Mouse (Mus musculus): ENCODE data around the gene Gtf2ird2. TPM values are rescaled to one million over a fixed set of nuclear protein-coding genes. Genes with fewer than 3 reads are reported as not detected.

Gene Gtf2ird2
- polyA plus RNA-seq, 1 experiment from 2014 or later, result 15.2 TPM

DNA sequence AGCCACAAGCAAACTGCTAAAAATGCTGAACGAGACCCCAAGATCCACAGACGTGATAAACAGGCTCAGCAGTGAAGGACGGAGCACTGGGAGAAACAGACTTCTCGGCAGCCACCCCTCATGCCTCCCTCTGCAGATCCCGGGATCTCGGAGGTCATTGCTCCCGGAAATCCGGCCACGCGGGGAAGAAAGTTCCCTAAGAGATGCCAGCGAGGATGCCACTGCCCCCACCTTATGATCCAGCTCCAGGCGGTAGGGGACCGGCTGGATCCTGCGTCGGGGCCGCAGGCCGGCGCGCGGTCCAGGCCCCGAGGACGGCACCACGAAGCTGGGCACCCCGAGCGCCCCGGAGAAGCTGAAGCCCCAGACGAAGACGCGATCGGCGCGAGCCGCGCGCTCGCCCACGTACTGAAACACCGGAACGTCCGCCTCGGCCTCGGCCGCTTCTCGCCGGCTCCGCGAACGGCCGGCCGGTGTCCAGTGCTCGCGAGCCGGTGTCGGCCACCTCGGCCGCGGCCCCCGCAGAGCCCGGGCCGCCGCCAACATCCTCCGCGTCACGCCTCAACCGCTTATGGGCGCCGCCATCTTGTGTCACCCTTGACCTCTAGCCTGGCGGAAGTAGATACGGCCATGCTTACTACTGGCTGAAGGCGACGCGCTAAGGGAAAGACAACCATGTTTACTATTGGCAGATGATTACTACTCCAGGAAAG is 7.5 kb upstream of the Gtf2ird2 start, which contains the start of gene Rcc1l:
Rcc1l (minus strand) TSS at position 606 of the 713 bp plus-strand sequence.
- Histone ChIP-seq H3K9ac (ENCODE audit: low read depth, low read length) (peak within 1 kb of the TSS; percentile 76), H3K27me3 (ENCODE audit: control insufficient read depth, insufficient read depth, low read depth, low read length) (no peaks in the 10 kb centered on the region), H3K27ac (ENCODE audit: low read length) (peak within 1 kb of the TSS; percentile 81), H3K4me1 (ENCODE audit: control insufficient read depth, insufficient read depth, low read length) (peaks cover 11% of the 10 kb centered on the region), H3K4me3 (ENCODE audit: low read depth, low read length) (peak within 1 kb of the TSS; percentile 92), H3K9me3 (replicated peaks; ENCODE audit: control insufficient read depth, low read length, poor library complexity, severe bottlenecking) (no peaks in the 10 kb centered on the region), H3K36me3 (ENCODE audit: control insufficient read depth, insufficient read depth, low read length) (no peaks in the 10 kb centered on the region), H3K4me2 (ENCODE audit: low read length) (peak within 1 kb of the TSS; percentile 96)
- under 1% methylated on average over 71 of the region's 72 CpGs for WGBS
- ATAC-seq, result peak; percentile 90

DNA sequence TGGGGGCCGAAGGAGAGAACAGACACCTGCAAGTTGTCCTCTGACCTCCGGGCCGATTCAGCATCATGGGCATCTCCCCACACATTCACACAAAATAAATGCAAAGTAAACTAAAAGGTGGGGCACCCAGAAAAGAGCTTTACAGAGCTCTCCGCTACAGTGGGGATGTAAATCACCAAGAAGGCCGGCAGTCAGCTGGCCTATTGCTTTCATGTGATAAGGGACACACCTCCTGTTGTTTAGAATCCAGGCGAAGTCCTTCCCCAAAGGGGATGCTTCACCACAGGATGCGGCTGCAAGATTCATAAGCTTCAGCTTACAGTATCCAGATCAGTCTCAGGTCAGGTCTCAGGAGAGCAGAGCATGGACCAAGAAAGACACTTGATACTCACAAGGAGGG is 5.3 kb upstream of the Gtf2ird2 start:
- Histone ChIP-seq H3K27ac (ENCODE audit: low read length) (no peak overlapping the region), H3K9me3 (replicated peaks; ENCODE audit: control insufficient read depth, low read length, poor library complexity, severe bottlenecking) (no peaks in the 10 kb centered on the region), H3K27me3 (ENCODE audit: control insufficient read depth, insufficient read depth, low read depth, low read length) (no peaks in the 10 kb centered on the region), H3K4me3 (ENCODE audit: low read depth, low read length) (no peak overlapping the region), H3K36me3 (ENCODE audit: control insufficient read depth, insufficient read depth, low read length) (no peaks in the 10 kb centered on the region), H3K4me1 (ENCODE audit: control insufficient read depth, insufficient read depth, low read length) (peaks cover 22% of the 10 kb centered on the region), H3K4me2 (ENCODE audit: low read length) (no peak overlapping the region), H3K9ac (ENCODE audit: low read depth, low read length) (no peak overlapping the region)
- 81% methylated on average over 7 of the region's 7 CpGs for WGBS
- no peak for ATAC-seq

DNA sequence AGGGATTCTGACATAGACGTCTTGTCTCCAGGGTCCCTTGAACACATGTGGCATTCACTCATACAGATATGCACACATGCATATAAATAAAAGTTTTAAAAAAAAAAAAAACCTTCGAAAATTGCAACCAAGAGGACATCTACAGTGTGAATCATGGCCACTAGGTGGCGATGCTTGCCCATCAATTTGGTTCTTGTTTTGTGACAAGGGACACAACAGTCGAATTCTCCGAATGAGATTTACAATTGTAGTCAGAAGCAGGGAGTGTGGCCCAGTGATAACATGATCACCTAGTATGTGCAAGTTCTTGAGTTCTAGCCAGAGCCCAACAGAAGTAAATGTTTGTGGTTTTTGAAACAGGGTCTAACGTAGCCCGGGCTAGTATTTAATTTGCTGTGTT is 3.9 kb upstream of the Gtf2ird2 start:
- H3K27ac ChIP-seq (ENCODE audit: low read length), result no peak overlapping the region
- H3K36me3 ChIP-seq (ENCODE audit: control insufficient read depth, insufficient read depth, low read length), result no peaks in the 10 kb centered on the region
- no peak for ATAC-seq
- no peak overlapping the region for H3K4me3 ChIP-seq (ENCODE audit: low read depth, low read length)
- no peak overlapping the region for H3K4me2 ChIP-seq (ENCODE audit: low read length)
- peaks cover 25% of the 10 kb centered on the region for H3K4me1 ChIP-seq (ENCODE audit: control insufficient read depth, insufficient read depth, low read length)
- no peaks in the 10 kb centered on the region for H3K9me3 ChIP-seq (replicated peaks; ENCODE audit: control insufficient read depth, low read length, poor library complexity, severe bottlenecking)
- 24% methylated on average over 7 of the region's 7 CpGs for WGBS
- no peak overlapping the region for H3K9ac ChIP-seq (ENCODE audit: low read depth, low read length)
- no peaks in the 10 kb centered on the region for H3K27me3 ChIP-seq (ENCODE audit: control insufficient read depth, insufficient read depth, low read depth, low read length)

DNA sequence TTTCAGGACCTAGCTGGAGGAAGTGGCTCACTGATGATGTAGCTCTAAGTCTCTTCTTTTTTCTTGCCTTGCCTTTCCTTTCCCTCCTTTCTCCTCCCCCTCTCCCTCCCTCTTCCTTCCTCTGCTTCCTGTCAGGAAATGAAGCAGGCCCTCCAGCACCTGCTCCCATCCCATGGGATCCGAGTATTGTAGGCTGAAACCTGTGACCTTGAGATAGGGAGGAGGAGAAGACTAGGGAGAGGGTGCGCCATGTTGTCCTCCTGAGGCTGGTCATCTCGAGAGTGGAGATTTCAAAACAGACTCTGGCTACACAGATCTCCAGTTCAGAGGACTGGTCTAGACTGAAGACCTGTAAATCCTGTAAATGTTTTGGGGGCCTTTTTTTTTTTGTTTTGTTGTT is 1.6 kb upstream of the Gtf2ird2 start:
- WGBS, result 48% methylated on average over 3 of the region's 3 CpGs
- ATAC-seq, result no peak
- H3K4me3 ChIP-seq (ENCODE audit: low read depth, low read length), result no peak overlapping the region

DNA sequence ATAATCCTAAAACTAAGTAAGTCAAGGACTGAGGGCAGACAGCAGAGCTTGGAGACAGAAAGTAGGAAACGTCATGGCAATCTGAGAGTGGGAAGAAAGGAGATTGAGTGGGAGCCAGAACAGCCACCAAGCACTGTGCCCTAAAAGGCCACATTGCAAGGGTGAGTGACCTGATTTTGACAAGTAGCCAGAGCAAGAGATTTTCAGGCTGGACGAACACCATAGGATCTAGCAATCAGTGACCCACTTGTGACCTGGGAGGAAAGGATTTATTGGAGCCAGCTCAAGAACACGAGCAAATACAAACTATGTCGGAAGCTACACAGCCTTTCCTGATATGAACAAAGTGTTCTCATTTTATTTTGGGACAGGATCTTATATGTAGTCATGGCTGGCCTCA is 1.1 kb upstream of the Gtf2ird2 start:
- no peak for ATAC-seq
- WGBS, result 62% methylated on average over 4 of the region's 4 CpGs
- Histone ChIP-seq H3K4me2 (ENCODE audit: low read length) (peak overlapping the region; percentile 82), H3K27me3 (ENCODE audit: control insufficient read depth, insufficient read depth, low read depth, low read length) (no peaks in the 10 kb centered on the region), H3K27ac (ENCODE audit: low read length) (no peak overlapping the region), H3K4me3 (ENCODE audit: low read depth, low read length) (peak overlapping the region; percentile 76), H3K9ac (ENCODE audit: low read depth, low read length) (peak overlapping the region; percentile 84; the same call in 1 of the 2 replicates), H3K36me3 (ENCODE audit: control insufficient read depth, insufficient read depth, low read length) (no peaks in the 10 kb centered on the region), H3K9me3 (replicated peaks; ENCODE audit: control insufficient read depth, low read length, poor library complexity, severe bottlenecking) (no peaks in the 10 kb centered on the region), H3K4me1 (ENCODE audit: control insufficient read depth, insufficient read depth, low read length) (peaks cover 14% of the 10 kb centered on the region)

More for the DNA sequence above, 1.6 kb upstream of the Gtf2ird2 start:
- Histone ChIP-seq H3K27ac (ENCODE audit: low read length) (no peak overlapping the region), H3K4me2 (ENCODE audit: low read length) (no peak overlapping the region), H3K9me3 (replicated peaks; ENCODE audit: control insufficient read depth, low read length, poor library complexity, severe bottlenecking) (no peaks in the 10 kb centered on the region), H3K27me3 (ENCODE audit: control insufficient read depth, insufficient read depth, low read depth, low read length) (no peaks in the 10 kb centered on the region), H3K9ac (ENCODE audit: low read depth, low read length) (no peak overlapping the region), H3K4me1 (ENCODE audit: control insufficient read depth, insufficient read depth, low read length) (peaks cover 14% of the 10 kb centered on the region), H3K36me3 (ENCODE audit: control insufficient read depth, insufficient read depth, low read length) (no peaks in the 10 kb centered on the region)

DNA sequence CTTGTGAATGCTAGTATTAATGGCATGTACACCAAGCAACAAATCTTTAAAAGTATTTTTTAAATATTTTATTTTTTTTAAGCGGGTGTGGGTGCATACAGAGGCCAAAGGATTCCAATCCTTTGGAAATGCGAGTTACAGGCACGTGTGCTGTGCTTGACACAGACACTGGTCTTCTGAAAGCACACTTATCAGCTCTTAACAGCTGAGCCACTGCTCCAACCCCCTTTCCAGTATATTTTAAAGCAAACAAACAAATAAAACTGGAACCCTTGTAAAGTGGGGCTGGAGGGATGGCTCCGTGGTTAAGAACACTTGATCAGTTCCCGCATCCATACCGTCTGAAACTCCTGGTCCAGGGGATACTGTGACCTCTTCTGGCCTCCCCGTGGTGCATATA is 657 bp upstream of the Gtf2ird2 start:
- no peaks in the 10 kb centered on the region for H3K27me3 ChIP-seq (ENCODE audit: control insufficient read depth, insufficient read depth, low read depth, low read length)
- peak overlapping the region; percentile 97 for H3K27ac ChIP-seq (ENCODE audit: low read length)
- peaks cover 14% of the 10 kb centered on the region for H3K4me1 ChIP-seq (ENCODE audit: control insufficient read depth, insufficient read depth, low read length)
- H3K9ac ChIP-seq (ENCODE audit: low read depth, low read length), result peak overlapping the region; percentile 84
- H3K4me2 ChIP-seq (ENCODE audit: low read length), result peak overlapping the region; percentile 82
- no peaks in the 10 kb centered on the region for H3K9me3 ChIP-seq (replicated peaks; ENCODE audit: control insufficient read depth, low read length, poor library complexity, severe bottlenecking)
- peak overlapping the region; percentile 76 for H3K4me3 ChIP-seq (ENCODE audit: low read depth, low read length)
- WGBS, result 58% methylated on average over 7 of the region's 7 CpGs
- no peak for ATAC-seq
- no peaks in the 10 kb centered on the region for H3K36me3 ChIP-seq (ENCODE audit: control insufficient read depth, insufficient read depth, low read length)

DNA sequence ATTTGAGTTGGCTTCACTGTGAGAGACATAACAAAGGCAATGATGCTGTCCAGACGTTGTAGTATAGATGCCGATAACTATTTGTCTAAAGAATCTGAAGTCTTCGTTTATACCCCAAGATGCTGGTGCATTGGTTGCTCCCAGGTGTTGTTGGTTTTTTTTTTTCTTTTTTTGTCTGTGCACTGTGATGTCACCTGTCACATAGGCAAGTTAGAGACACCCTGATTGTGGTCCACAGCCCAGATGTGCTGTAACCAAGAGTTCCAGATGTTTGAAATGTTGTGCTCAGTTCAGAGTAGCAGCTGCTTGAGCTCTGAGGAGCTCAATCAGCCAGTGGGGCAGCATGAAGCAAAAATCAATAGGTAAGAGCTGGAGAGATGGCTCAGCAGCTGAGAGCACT is 2.2 kb downstream of the Gtf2ird2 start:
- H3K9ac ChIP-seq (ENCODE audit: low read depth, low read length), result no peak overlapping the region
- no peak overlapping the region for H3K4me3 ChIP-seq (ENCODE audit: low read depth, low read length)
- H3K4me2 ChIP-seq (ENCODE audit: low read length), result no peak overlapping the region
- no peaks in the 10 kb centered on the region for H3K9me3 ChIP-seq (replicated peaks; ENCODE audit: control insufficient read depth, low read length, poor library complexity, severe bottlenecking)
- no peaks in the 10 kb centered on the region for H3K27me3 ChIP-seq (ENCODE audit: control insufficient read depth, insufficient read depth, low read depth, low read length)
- no peak overlapping the region for H3K27ac ChIP-seq (ENCODE audit: low read length)
- 93% methylated on average over 3 of the region's 3 CpGs for WGBS
- H3K4me1 ChIP-seq (ENCODE audit: control insufficient read depth, insufficient read depth, low read length), result peaks cover 14% of the 10 kb centered on the region
- ATAC-seq, result no peak
- H3K36me3 ChIP-seq (ENCODE audit: control insufficient read depth, insufficient read depth, low read length), result no peaks in the 10 kb centered on the region

DNA sequence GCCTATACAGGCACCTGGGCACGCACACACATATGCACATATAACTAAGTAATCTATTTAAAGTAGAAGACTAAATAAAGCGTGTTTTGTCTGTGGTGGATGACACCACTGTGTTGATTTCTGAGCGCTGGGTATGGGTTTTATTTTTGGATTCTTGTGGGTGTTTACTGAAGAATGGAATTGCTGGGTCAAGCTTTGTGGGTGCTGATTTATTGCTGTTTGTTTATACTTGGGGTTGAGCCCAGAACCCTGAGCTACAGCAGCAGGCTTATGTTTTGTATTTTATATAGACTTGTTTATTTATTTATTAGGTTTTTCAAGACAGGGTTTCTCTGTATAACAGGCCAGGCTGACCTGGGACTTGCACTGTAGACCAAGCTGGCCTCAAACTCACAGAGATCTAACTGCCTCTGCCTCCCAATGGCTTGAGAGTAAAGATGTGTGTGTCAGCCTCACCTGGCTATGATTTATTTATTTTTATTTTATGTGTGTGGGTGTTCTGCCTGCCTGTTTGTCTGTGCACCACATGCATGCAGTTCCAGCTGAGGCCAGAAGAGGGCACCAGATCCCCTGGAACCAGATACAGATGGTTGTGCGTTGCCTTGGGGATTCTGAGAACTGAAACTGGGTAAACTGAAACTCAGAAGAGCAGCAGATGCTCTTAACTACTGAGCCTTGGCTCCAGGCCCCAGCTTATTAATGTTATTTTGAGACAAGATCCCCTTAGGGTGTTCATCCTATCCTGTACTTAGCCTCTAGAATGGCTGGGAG is 3.3 kb downstream of the Gtf2ird2 start:
- no peak for ATAC-seq
- 76% methylated on average over 4 of the region's 4 CpGs for WGBS
- no peaks in the 10 kb centered on the region for H3K9me3 ChIP-seq (replicated peaks; ENCODE audit: control insufficient read depth, low read length, poor library complexity, severe bottlenecking)
- no peaks in the 10 kb centered on the region for H3K27me3 ChIP-seq (ENCODE audit: control insufficient read depth, insufficient read depth, low read depth, low read length)
- H3K36me3 ChIP-seq (ENCODE audit: control insufficient read depth, insufficient read depth, low read length), result 0 out of 2 replicates have a peak, but pooled peaks cover 2% of the 10 kb centered on the region
- H3K4me2 ChIP-seq (ENCODE audit: low read length), result no peak overlapping the region
- no peak overlapping the region for H3K9ac ChIP-seq (ENCODE audit: low read depth, low read length)
- H3K4me3 ChIP-seq (ENCODE audit: low read depth, low read length), result no peak overlapping the region
- H3K4me1 ChIP-seq (ENCODE audit: control insufficient read depth, insufficient read depth, low read length), result peaks cover 14% of the 10 kb centered on the region
- no peak overlapping the region for H3K27ac ChIP-seq (ENCODE audit: low read length)

DNA sequence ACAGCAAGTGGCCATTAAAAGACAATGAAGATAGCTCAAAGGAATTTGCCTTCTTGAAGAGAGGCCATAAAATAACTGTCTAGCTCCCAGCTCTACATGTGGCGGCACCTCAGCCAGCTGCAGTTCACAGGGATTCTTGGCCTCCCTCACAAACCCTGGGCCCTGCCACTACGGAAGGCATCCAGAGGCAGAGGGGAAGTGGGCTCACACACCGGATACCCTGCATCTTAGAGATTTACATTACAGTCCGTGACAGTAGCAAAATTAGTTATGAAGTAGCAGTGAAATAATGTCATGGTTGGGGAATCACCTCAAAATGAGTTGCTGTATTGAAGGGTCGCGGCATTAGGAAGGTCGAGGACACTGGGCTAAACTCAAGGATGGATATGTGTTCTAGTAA is 4.8 kb downstream of the Gtf2ird2 start:
- Histone ChIP-seq H3K4me2 (ENCODE audit: low read length) (no peak overlapping the region), H3K36me3 (ENCODE audit: control insufficient read depth, insufficient read depth, low read length) (0 out of 2 replicates have a peak, but pooled peaks cover 5% of the 10 kb centered on the region), H3K27me3 (ENCODE audit: control insufficient read depth, insufficient read depth, low read depth, low read length) (no peaks in the 10 kb centered on the region), H3K27ac (ENCODE audit: low read length) (no peak overlapping the region), H3K9me3 (replicated peaks; ENCODE audit: control insufficient read depth, low read length, poor library complexity, severe bottlenecking) (no peaks in the 10 kb centered on the region), H3K9ac (ENCODE audit: low read depth, low read length) (no peak overlapping the region), H3K4me3 (ENCODE audit: low read depth, low read length) (no peak overlapping the region), H3K4me1 (ENCODE audit: control insufficient read depth, insufficient read depth, low read length) (peaks cover 2% of the 10 kb centered on the region; the same call in 1 of the 2 replicates)
- ATAC-seq, result no peak
- WGBS, result 87% methylated on average over 7 of the region's 7 CpGs

Data from midbrain, embryonic 16.5 days (tissue).